ENCODE assay signal across 21 mouse cellular contexts in the genomic region with DNA sequence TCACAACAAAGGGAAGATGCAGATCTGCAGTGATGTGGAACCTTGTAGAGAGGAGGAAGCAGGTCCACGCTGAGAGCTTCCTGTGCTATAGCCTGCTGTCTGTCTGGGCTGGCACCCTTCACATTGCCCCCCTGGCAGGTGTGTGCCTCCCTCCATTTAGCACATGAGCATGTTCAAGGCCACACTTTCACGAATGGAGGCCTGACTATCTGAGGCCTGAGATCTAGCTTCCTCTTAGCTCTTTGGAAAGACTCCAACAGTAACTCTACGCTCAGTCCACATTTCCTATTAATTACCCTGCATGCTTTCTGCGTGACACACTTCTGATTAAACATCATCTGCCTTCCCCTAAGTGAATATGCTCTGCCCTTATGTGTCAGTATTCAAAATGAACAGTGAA.
DNase-seq lines count a peak whose midpoint lies in the region; ATAC-seq lines count a peak whose summit lies in the region.
"Had no signal": no experiment of that assay in that cellular context is flagged by ENCODE, and none has a peak within 500 bp of the region (broad histone marks: within the 10 kb centered on the region; RNA-seq: fewer than 3 reads in every experiment).

No protein-coding gene starts in this region.

- no peaks in the 10 kb centered on the region for H3K9me3 ChIP-seq in heart, embryonic 11.5 days (replicated peaks; ENCODE audit: control insufficient read depth, low read length)
- H3K9me3 ChIP-seq in midbrain, embryonic 15.5 days = no peaks in the 10 kb centered on the region
- H3K9me3 ChIP-seq in midbrain, embryonic 10.5 days (replicated peaks) = no peaks in the 10 kb centered on the region
- H3K9me3 ChIP-seq in neural tube, embryonic 15.5 days (replicated peaks) = no peaks in the 10 kb centered on the region
- H3K9me3 ChIP-seq: embryonic facial prominence, embryonic 15.5 days; forebrain, embryonic 10.5 days; heart, embryonic 13.5 days; limb, embryonic 13.5 days had no signal

- no peak overlapping the region for H3K4me3 ChIP-seq in heart, embryonic 11.5 days (ENCODE audit: low read depth, low read length)
- no peak overlapping the region for H3K4me3 ChIP-seq in midbrain, embryonic 15.5 days
- H3K4me3 ChIP-seq in midbrain, embryonic 10.5 days = no peak overlapping the region
- H3K4me3 ChIP-seq in neural tube, embryonic 15.5 days (replicated peaks) = no peak overlapping the region
- H3K4me3 ChIP-seq: embryonic facial prominence, embryonic 15.5 days; forebrain, embryonic 10.5 days; heart, embryonic 13.5 days; limb, embryonic 13.5 days had no signal

- H3K9ac ChIP-seq in heart, embryonic 11.5 days (ENCODE audit: low read depth, low read length) = no peak overlapping the region
- no peak overlapping the region for H3K9ac ChIP-seq in midbrain, embryonic 15.5 days
- no peak overlapping the region for H3K9ac ChIP-seq in neural tube, embryonic 15.5 days (replicated peaks)
- H3K9ac ChIP-seq: embryonic facial prominence, embryonic 15.5 days; heart, embryonic 13.5 days; limb, embryonic 13.5 days; liver, embryonic 14.5 days had no signal

- no peak overlapping the region for H3K4me2 ChIP-seq in heart, embryonic 11.5 days
- H3K4me2 ChIP-seq in midbrain, embryonic 15.5 days = no peak overlapping the region
- no peak overlapping the region for H3K4me2 ChIP-seq in neural tube, embryonic 15.5 days
- H3K4me2 ChIP-seq: embryonic facial prominence, embryonic 15.5 days; heart, embryonic 13.5 days; limb, embryonic 13.5 days had no signal

- peak; percentile 80 for DNase-seq in heart, adult 11 months
- no peak for DNase-seq in midbrain, embryonic 10.5 days (ENCODE audit: low spot score)
- peak; percentile 31 for DNase-seq in MN1 (ENCODE audit: low spot score)
- DNase-seq in heart, postnatal 10 days = no peak
- DNase-seq: adrenal gland, postnatal 14 days; cerebellum, adult 18-20 months; embryo, embryonic 11 days; heart, postnatal 4 days; kidney, adult 18-20 months; kidney, postnatal 14 days had no signal

- no peak overlapping the region for H3K27ac ChIP-seq in heart, embryonic 11.5 days (ENCODE audit: low read depth, low read length)
- 0 out of 2 replicates have a peak overlapping the region, but pooled peaks have one; percentile 2 for H3K27ac ChIP-seq in midbrain, embryonic 15.5 days
- H3K27ac ChIP-seq in midbrain, embryonic 10.5 days (replicated peaks) = no peak overlapping the region
- 0 out of 2 replicates have a peak overlapping the region, but pooled peaks have one; percentile 7 for H3K27ac ChIP-seq in neural tube, embryonic 15.5 days (replicated peaks)
- H3K27ac ChIP-seq: embryonic facial prominence, embryonic 15.5 days; forebrain, embryonic 10.5 days; heart, embryonic 13.5 days; limb, embryonic 13.5 days; liver, embryonic 14.5 days had no signal

- H3K27me3 ChIP-seq in heart, embryonic 11.5 days (ENCODE audit: control insufficient read depth, insufficient read depth, low read length) = no peaks in the 10 kb centered on the region
- no peaks in the 10 kb centered on the region for H3K27me3 ChIP-seq in midbrain, embryonic 15.5 days (replicated peaks)
- H3K27me3 ChIP-seq in midbrain, embryonic 10.5 days (ENCODE audit: low read depth, poor library complexity, severe bottlenecking) = no peaks in the 10 kb centered on the region
- no peaks in the 10 kb centered on the region for H3K27me3 ChIP-seq in neural tube, embryonic 15.5 days (replicated peaks)
- H3K27me3 ChIP-seq: embryonic facial prominence, embryonic 15.5 days; heart, embryonic 13.5 days; limb, embryonic 13.5 days had no signal

- no peak for ATAC-seq in heart, embryonic 11.5 days (replicated peaks; ENCODE audit: insufficient number of reproducible peaks, low FRiP score, low TSS enrichment)
- ATAC-seq in midbrain, embryonic 15.5 days (replicated peaks) = no peak
- ATAC-seq in neural tube, embryonic 15.5 days (ENCODE audit: low FRiP score) = no peak
- ATAC-seq: CD4-positive, CD25-positive, alpha-beta regulatory T cell, adult 4 months; lung, postnatal 0 days had no signal

- no peaks in the 10 kb centered on the region for H3K36me3 ChIP-seq in heart, embryonic 11.5 days (ENCODE audit: control insufficient read depth, insufficient read depth, low read length)
- H3K36me3 ChIP-seq in midbrain, embryonic 15.5 days (replicated peaks) = peaks cover 3% of the 10 kb centered on the region; the same call in 1 of the 2 replicates
- H3K36me3 ChIP-seq in midbrain, embryonic 10.5 days = peaks cover 2% of the 10 kb centered on the region; the same call in 1 of the 2 replicates
- H3K36me3 ChIP-seq in neural tube, embryonic 15.5 days = peaks cover 10% of the 10 kb centered on the region; the same call in 1 of the 2 replicates
- H3K36me3 ChIP-seq: embryonic facial prominence, embryonic 15.5 days; forebrain, embryonic 10.5 days; G1E; limb, embryonic 13.5 days had no signal

- intact Hi-C loops in heart, postnatal 10 days (cut with DNase I) = no loop called here

- H3K4me1 ChIP-seq in heart, embryonic 11.5 days (ENCODE audit: control insufficient read depth, insufficient read depth, low read length) = no peaks in the 10 kb centered on the region
- peaks cover 4% of the 10 kb centered on the region for H3K4me1 ChIP-seq in midbrain, embryonic 15.5 days
- H3K4me1 ChIP-seq in midbrain, embryonic 10.5 days = peaks cover 2% of the 10 kb centered on the region; the same call in 1 of the 2 replicates
- no peaks in the 10 kb centered on the region for H3K4me1 ChIP-seq in neural tube, embryonic 15.5 days
- H3K4me1 ChIP-seq: embryonic facial prominence, embryonic 15.5 days; forebrain, embryonic 10.5 days had no signal

- 48% methylated on average over 4 of the region's 4 CpGs for WGBS in heart, embryonic 11.5 days (ENCODE audit: insufficient replicate concordance)
- WGBS in midbrain, embryonic 15.5 days = 62% methylated on average over 4 of the region's 4 CpGs
- 79% methylated on average over 4 of the region's 4 CpGs for WGBS in midbrain, embryonic 10.5 days
- 46% methylated on average over 4 of the region's 4 CpGs for WGBS in neural tube, embryonic 15.5 days

Comparison
In these comparisons a context has a peak if more than half of its experiments do, and no peak if none do; other contexts are left out.
1. DNase-seq: peak in heart, adult 11 months (single experiment) and MN1 (single experiment); none in midbrain, embryonic 10.5 days (single experiment) and heart, postnatal 10 days (0 of 2).
2. H3K27ac ChIP-seq: peak in midbrain, embryonic 15.5 days (single experiment) and neural tube, embryonic 15.5 days (single experiment); none in heart, embryonic 11.5 days (single experiment) and midbrain, embryonic 10.5 days (single experiment).